Mouse (Mus musculus) hindbrain, embryonic 12.5 days (tissue): ENCODE measurements around the gene Ap3d1. TPM values are rescaled to one million over a fixed set of nuclear protein-coding genes. Genes with fewer than 3 reads are reported as not detected.
A peak's percentile ranks its signal among the peaks of the same experiment; 100 is the strongest.

Source experiments
- ATAC-seq: fragments of 200-750 bp; cut with Nextera tagmentation; 2 replicates; pipeline ENCODE4 v1.8.0; 2017; ENCODE audit warnings: moderate TSS enrichment; ENCODE audit not compliant: low FRiP score
- H3K27ac ChIP-seq: fragments of 300-500 bp; sonication (generic); 2 replicates; pipeline ENCODE4 v1.5.1; 2016; ENCODE audit warnings: mild to moderate bottlenecking
- H3K27me3 ChIP-seq: fragments of 300-500 bp; sonication (generic); 2 replicates; pipeline ENCODE4 v1.6.1; 2016; ENCODE audit warnings: mild to moderate bottlenecking
- H3K36me3 ChIP-seq: fragments of 300-500 bp; sonication (generic); 2 replicates; pipeline ENCODE4 v1.6.1; 2016; ENCODE audit warnings: mild to moderate bottlenecking
- H3K4me1 ChIP-seq: fragments of 300-500 bp; sonication (generic); 2 replicates; pipeline ENCODE4 v1.6.1; 2016
- H3K4me2 ChIP-seq: fragments of 300-500 bp; sonication (generic); replicated peaks from 2 replicates; pipeline ENCODE4 v1.6.1; 2016; ENCODE audit warnings: mild to moderate bottlenecking
- H3K4me3 ChIP-seq: fragments of 300-500 bp; sonication (generic); 2 replicates; pipeline ENCODE4 v1.5.1; 2016; ENCODE audit warnings: mild to moderate bottlenecking
- H3K9ac ChIP-seq: fragments of 300-500 bp; sonication (generic); 2 replicates; pipeline ENCODE4 v1.6.1; 2016; ENCODE audit warnings: mild to moderate bottlenecking, moderate library complexity
- H3K9me3 ChIP-seq: fragments of 300-500 bp; sonication (generic); replicated peaks from 2 replicates; pipeline ENCODE4 v1.6.1; 2016; ENCODE audit warnings: mild to moderate bottlenecking
- WGBS: fragments of 180-500 bp; shearing (Covaris S2); methylation state at CpG from one replicate; pipeline ENCODE4 v1.1.7; 2016; 5-methylcytosine and 5-hydroxymethylcytosine counted together
- polyA plus RNA-seq: library from polyadenylated mRNA; unstranded; fragments of >200 nt; fragmentation: Nextera tagmentation; extraction: Ambion mirVana; gene quantifications from 2 replicates; pipeline ENCODE4 v1.2.1, GENCODE M21; 2016

The Ap3d1 gene
- polyA plus RNA-seq, 1 experiment from 2014 or later, result 101 TPM

DNA sequence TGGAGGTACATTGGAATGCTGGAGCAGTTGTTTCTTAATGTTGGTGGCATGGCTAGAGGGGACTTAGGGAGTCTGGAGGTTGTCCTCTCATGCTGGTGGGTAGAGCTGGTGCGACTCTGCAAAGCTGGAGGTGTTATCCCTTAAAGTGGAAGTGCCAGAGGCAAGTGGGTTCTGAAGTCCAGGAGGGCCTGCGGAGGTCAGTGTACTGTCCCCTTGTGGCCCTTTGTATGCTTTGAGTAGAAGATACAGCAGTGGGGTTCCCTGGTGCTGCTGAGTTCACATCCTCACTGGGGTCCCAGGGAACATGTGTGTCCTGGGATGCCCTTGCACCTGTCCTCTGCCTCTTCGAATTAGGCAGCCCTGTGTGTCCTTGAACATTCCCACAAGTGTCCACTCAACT, 14.0 kb upstream of the Ap3d1 start:
- peak overlapping the region; percentile 97 for H3K4me3 ChIP-seq
- no peaks in the 10 kb centered on the region for H3K9me3 ChIP-seq
- peak overlapping the region; percentile 99 for H3K4me2 ChIP-seq
- no peak for ATAC-seq
- peak overlapping the region; percentile 99 for H3K9ac ChIP-seq
- peaks cover 45% of the 10 kb centered on the region for H3K4me1 ChIP-seq
- H3K36me3 ChIP-seq, result no peaks in the 10 kb centered on the region
- WGBS, result 31% methylated on average over 3 of the region's 3 CpGs
- no peak overlapping the region for H3K27ac ChIP-seq
- no peaks in the 10 kb centered on the region; the same call in 1 of the 2 replicates for H3K27me3 ChIP-seq

DNA sequence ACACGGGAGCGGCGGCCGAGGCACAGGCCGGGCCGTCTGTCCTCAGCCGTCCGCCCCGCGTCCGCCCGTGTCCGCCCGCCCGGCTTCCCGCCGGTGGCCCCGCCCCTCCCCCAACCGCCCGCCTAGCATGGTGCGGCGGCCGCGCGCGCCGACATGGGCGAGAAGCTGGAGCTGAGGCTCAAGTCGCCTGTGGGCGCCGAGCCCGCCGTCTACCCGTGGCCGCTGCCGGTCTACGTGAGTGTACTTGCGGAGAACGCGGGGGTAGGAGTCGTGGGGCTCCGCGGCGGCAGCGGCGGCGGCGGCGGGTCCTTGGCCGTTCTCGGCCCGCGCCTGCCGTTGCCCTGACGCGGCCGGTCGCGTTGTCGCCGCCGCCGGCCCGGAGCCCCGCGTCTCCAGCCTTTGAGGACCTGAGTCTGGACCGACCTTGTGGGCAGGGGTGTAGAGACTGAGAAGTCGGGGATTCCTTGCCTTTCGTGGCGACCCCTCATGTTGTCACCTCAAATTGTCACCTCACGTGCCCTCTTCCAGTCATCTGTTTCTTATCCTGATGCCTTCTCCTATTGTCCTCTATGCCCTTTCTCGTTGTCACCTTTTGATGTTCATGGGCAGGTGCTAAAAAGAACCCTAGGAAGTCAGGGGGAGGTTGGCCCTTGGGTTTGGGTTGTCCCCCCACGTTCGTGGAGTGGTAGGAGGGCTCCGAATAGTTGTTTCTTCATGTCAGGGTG, 13.4 kb upstream of the Ap3d1 start:
- H3K4me2 ChIP-seq, result peak overlapping the region; percentile 99
- H3K36me3 ChIP-seq, result no peaks in the 10 kb centered on the region
- peaks cover 45% of the 10 kb centered on the region for H3K4me1 ChIP-seq
- no peaks in the 10 kb centered on the region; the same call in 1 of the 2 replicates for H3K27me3 ChIP-seq
- H3K9me3 ChIP-seq, result no peaks in the 10 kb centered on the region
- H3K27ac ChIP-seq, result peak overlapping the region; percentile 88
- 1% methylated on average over 60 of the region's 75 CpGs for WGBS
- ATAC-seq, result no peak; the same call in 1 of the 2 replicates
- peak overlapping the region; percentile 99 for H3K9ac ChIP-seq
- H3K4me3 ChIP-seq, result peak overlapping the region; percentile 97

DNA sequence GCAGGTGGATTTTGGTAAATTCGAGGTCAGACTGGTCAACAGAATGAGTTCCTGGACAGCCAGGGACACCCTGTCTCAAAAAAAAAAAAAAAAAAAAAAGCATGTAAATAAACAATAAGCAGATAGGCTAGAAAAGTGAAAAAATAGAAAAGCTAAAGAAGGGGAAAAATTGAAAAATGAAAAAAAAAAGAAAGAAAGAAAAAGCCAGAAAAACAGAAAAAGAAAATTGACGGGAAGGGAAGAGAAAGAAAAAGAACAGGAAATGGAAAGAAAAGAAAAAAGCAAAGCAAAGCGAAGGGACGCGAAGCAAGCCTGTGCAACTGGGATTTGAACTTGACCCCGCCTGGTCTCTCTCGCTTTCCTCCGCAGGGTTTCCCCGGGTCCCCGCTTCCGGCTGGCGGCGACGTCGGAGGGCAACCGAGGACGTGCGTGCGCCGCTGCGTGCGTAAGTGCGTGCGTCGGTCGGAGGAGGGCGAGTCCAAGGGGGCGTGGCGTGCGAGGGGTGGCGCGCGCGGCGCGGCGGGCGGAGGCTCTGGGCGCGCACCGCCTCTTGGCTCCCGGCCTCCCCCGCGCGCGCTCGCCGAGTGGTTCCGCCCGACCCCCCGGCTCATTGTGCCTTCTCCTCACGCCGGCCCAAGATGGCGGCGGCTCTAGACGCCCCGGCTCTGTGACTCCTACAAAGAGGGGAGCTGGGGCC, 12.7 kb upstream of the Ap3d1 start, which contains the start of gene Dot1l:
Dot1l (plus strand) TSS at position 613 of the 697 bp plus-strand sequence.
- Histone ChIP-seq H3K9me3 (no peaks in the 10 kb centered on the region), H3K4me2 (peak within 1 kb of the TSS; percentile 99), H3K27me3 (no peaks in the 10 kb centered on the region; the same call in 1 of the 2 replicates), H3K36me3 (no peaks in the 10 kb centered on the region), H3K9ac (peak within 1 kb of the TSS; percentile 99), H3K27ac (peak within 1 kb of the TSS; percentile 88), H3K4me1 (peaks cover 41% of the 10 kb centered on the region), H3K4me3 (peak within 1 kb of the TSS; percentile 97)
- peak; percentile 93 for ATAC-seq
- WGBS, result 1% methylated on average over 33 of the region's 57 CpGs

DNA sequence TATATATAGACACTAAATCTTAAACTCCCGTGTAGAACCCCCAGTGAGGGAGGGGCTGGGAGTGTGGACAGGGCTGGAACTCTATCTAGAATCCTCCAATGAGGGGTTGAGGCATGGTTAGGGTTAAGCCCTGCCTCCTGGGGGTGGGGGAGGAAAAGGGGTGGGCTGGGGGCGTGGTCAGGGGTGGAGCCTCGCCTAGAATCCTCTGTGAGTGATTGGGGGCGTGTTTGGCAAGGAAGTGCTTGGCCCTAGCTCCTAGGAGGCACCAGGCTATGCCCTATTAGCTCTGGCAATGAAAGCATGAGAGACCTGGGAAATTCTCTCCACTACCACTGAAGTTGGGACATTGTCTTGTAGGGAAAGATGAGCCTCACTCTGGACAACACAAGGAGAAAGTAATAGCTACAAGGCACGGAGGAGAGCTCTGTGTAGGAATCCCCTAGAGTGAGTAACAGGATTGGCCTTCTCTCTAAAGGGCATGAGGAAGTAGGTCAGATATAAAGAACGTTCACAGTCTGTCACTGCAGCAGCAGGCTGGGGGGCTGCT, 10.1 kb upstream of the Ap3d1 start:
- Histone ChIP-seq H3K9ac (no peak overlapping the region), H3K36me3 (no peaks in the 10 kb centered on the region), H3K27ac (no peak overlapping the region), H3K9me3 (no peaks in the 10 kb centered on the region), H3K4me2 (peak overlapping the region; percentile 38), H3K4me1 (peaks cover 23% of the 10 kb centered on the region), H3K4me3 (peak overlapping the region; percentile 7; the same call in 1 of the 2 replicates), H3K27me3 (no peaks in the 10 kb centered on the region; the same call in 1 of the 2 replicates)
- WGBS, result 6% methylated on average over 6 of the region's 6 CpGs
- ATAC-seq, result peak; percentile 18; the same call in 1 of the 2 replicates

DNA sequence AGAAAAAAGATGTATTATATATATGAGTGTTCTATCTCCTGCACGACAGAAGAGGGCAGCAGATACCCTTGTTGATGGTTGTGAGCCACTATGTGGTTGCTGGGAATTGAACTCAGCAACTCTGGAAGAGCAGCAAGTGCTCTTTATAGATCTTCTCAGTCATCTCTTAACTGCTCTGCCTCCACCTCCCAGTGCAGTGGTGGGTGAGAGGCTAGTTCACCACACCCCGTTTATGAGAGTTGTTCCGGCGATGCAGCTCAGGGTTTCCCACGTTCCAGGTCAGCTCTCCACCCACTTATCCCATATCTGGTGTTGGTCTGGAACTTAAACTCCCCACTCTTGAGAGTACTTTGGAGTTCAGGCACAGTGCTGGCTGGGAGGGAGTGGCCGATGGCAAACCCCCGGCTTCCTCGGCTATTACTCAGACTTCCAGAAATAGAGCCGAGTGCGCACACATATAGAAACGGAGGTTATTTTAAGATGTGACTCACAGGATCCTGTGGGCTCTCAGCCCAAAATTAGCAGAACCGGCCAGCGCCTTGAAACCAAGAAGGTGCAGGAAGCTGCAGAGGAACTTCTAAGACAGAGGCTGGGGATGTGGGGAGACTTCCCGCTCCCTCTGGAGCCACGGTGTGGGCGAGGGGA, 9.2 kb upstream of the Ap3d1 start:
- Histone ChIP-seq H3K4me3 (no peak overlapping the region), H3K27me3 (no peaks in the 10 kb centered on the region; the same call in 1 of the 2 replicates), H3K4me2 (peak overlapping the region; percentile 38), H3K4me1 (peaks cover 15% of the 10 kb centered on the region), H3K9ac (no peak overlapping the region), H3K36me3 (no peaks in the 10 kb centered on the region), H3K27ac (no peak overlapping the region), H3K9me3 (no peaks in the 10 kb centered on the region)
- no peak for ATAC-seq
- WGBS, result 18% methylated on average over 16 of the region's 16 CpGs

DNA sequence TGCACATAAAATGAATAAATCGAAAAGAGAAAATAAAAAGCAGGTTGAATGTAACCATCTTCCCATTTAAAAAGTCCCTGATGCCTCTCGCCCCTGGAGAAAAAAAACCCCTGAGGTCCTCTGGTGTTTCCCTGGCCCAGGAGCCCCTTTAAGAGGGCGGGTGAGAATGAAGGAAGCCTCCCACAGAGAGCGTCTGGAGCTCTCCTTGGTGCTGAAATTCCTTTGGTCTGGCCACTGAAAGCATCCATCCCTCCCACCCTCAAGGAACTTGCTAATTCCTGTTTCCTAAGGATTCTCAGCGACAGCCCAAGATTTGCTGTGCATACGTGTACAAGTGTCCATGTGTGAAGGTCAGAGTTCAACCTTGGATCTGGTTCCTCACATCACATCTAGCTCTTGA, 6.5 kb upstream of the Ap3d1 start:
- Histone ChIP-seq H3K4me2 (no peak overlapping the region), H3K27ac (no peak overlapping the region), H3K36me3 (no peaks in the 10 kb centered on the region), H3K27me3 (no peaks in the 10 kb centered on the region; the same call in 1 of the 2 replicates), H3K4me1 (peaks cover 8% of the 10 kb centered on the region), H3K9ac (no peak overlapping the region), H3K4me3 (no peak overlapping the region), H3K9me3 (no peaks in the 10 kb centered on the region)
- WGBS, result 10% methylated on average over 6 of the region's 6 CpGs
- no peak for ATAC-seq

DNA sequence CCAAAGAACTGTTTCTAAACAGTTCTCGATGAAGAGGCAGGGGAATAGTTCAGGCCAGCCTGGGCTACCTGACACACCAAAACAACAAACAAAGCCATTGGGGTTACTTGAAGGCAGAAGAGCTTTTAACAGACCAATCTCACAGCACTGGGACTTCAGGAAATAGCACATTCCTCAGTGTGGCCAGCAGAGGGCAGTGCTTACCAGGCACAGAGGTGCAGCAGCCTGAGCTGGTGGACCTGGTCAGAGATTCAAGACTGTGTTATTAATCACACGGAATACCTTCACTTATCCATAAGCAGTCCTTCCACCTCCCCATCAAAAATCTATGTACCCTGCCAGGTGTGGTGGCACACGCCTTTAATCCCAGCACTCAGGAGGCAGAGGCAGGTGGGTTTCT, 5.3 kb upstream of the Ap3d1 start:
- Histone ChIP-seq H3K36me3 (no peaks in the 10 kb centered on the region), H3K9ac (no peak overlapping the region), H3K27me3 (no peaks in the 10 kb centered on the region; the same call in 1 of the 2 replicates), H3K4me2 (no peak overlapping the region), H3K4me3 (no peak overlapping the region), H3K9me3 (no peaks in the 10 kb centered on the region), H3K4me1 (peaks cover 9% of the 10 kb centered on the region), H3K27ac (no peak overlapping the region)
- WGBS, result 14% methylated on average over 3 of the region's 3 CpGs
- no peak for ATAC-seq

DNA sequence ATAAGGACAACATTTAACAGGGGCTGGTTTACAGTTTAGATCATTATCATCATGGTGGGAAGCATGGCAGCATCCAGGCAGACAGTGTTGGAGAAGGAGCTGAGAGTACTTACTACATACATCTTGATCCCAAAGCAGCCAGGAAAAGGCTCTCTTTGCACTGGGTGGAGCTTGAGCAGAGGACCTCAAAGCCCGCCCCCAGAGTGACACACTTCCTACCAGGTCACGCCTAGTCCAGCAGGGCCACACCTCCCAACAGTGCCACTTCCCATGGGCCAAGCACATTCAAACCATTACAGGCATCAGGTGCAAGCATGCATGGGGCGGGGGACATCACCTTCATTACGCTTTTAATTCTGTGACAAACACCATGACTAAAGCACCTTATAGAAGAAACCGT, 2.2 kb upstream of the Ap3d1 start:
- Histone ChIP-seq H3K36me3 (no peaks in the 10 kb centered on the region), H3K4me1 (peaks cover 22% of the 10 kb centered on the region), H3K4me3 (no peak overlapping the region), H3K4me2 (no peak overlapping the region), H3K27ac (no peak overlapping the region), H3K27me3 (no peaks in the 10 kb centered on the region), H3K9me3 (no peaks in the 10 kb centered on the region), H3K9ac (no peak overlapping the region)
- ATAC-seq, result no peak
- WGBS, result 42% methylated on average over 5 of the region's 5 CpGs

DNA sequence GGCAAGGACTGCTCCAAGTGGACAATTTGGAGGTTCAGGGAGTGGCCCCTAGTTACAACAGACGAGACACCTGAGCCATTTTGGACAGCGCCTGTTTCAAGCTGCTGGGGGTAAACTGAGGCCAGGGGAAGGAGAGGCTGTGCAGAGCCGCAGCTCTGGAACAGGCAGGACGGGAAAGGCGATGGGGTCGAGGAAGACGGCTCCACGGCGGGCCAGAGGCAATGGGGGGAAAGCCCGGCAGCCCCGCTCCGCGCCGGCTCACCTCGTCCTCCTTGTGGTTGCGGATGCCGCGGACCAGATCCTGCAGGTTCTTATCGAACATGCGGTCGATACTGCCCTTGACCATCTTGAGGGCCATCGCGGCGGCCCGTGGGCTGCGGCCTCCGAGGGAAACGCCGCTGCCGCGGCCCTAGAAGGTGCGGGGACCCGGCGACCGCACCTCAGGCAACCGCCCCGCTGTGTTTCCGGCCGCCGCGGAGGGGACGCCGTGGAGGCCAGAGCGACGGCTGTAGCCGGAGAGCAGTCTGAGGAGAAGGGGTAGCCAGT, 357 bp downstream of the Ap3d1 start:
- H3K4me1 ChIP-seq, result peaks cover 22% of the 10 kb centered on the region
- under 1% methylated on average over 46 of the region's 46 CpGs for WGBS
- H3K4me3 ChIP-seq, result peak overlapping the region; percentile 99
- H3K9me3 ChIP-seq, result no peaks in the 10 kb centered on the region
- no peaks in the 10 kb centered on the region for H3K27me3 ChIP-seq
- ATAC-seq, result peak; percentile 21; the same call in 1 of the 2 replicates
- peak overlapping the region; percentile 98 for H3K9ac ChIP-seq
- H3K36me3 ChIP-seq, result 0 out of 2 replicates have a peak, but pooled peaks cover 3% of the 10 kb centered on the region
- peak overlapping the region; percentile 86 for H3K27ac ChIP-seq
- peak overlapping the region; percentile 78 for H3K4me2 ChIP-seq

DNA sequence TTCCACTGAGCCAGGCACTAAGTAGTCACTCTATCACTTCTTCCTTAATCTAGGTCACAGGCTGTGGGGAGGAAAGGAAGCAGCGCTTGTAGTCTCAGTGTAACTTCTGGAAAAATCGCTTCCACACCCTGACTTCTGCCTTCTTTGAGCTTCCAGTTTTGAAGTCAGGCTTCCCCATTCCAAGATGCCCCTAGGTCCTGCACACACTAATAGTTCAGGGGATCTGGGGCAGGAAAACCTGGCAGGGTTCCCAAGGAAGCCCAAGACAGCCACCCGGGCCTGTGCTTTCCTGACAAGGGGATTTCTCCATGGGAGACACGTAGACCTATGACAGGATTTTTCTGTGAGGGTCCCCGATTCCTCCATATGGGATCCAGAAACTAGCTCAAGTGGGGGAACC, 918 bp downstream of the Ap3d1 start:
- H3K4me1 ChIP-seq, result peaks cover 22% of the 10 kb centered on the region
- peak overlapping the region; percentile 78 for H3K4me2 ChIP-seq
- no peak for ATAC-seq
- 27% methylated on average over 5 of the region's 5 CpGs for WGBS
- 0 out of 2 replicates have a peak, but pooled peaks cover 4% of the 10 kb centered on the region for H3K36me3 ChIP-seq
- H3K27me3 ChIP-seq, result no peaks in the 10 kb centered on the region
- no peaks in the 10 kb centered on the region for H3K9me3 ChIP-seq
- no peak overlapping the region for H3K27ac ChIP-seq
- H3K9ac ChIP-seq, result peak overlapping the region; percentile 98
- H3K4me3 ChIP-seq, result peak overlapping the region; percentile 99

DNA sequence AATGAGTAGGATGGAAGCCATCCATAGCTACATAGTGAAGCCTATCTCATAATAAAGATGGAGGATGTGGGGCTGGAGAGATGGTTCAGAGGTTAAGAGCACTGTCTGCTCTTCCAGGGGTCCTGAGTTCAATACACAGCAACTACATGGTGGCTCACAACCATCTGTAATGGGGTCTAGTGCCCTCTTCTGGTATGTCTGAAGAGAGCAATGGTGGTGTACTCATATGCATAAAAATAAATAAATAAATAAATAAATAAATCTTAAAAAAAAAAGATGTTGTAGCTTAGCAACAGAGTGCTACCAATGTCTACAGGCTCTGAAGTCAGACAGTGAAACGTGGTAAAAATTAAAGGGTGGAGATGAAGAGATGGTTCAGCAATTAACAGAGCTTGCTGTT, 3.4 kb downstream of the Ap3d1 start:
- H3K9ac ChIP-seq, result no peak overlapping the region
- H3K27ac ChIP-seq, result no peak overlapping the region
- H3K9me3 ChIP-seq, result no peaks in the 10 kb centered on the region
- no peak overlapping the region for H3K4me2 ChIP-seq
- ATAC-seq, result no peak
- H3K36me3 ChIP-seq, result peaks cover 8% of the 10 kb centered on the region; the same call in 1 of the 2 replicates
- H3K27me3 ChIP-seq, result no peaks in the 10 kb centered on the region
- peaks cover 22% of the 10 kb centered on the region for H3K4me1 ChIP-seq
- no peak overlapping the region for H3K4me3 ChIP-seq
- 74% methylated on average over 1 of the region's 1 CpGs for WGBS
